Mouse (Mus musculus): Measurements from ENCODE around the gene 2300002M23Rik.

GRCm38 (mm10) chr17:35534343-35534742 is 32.9 kb upstream of the 2300002M23Rik start:
- TF ChIP-seq CTCF (IDR thresholded peaks at IDR 0.05; ENCODE audit: low read depth, low read length), result peak; percentile 66
- TF ChIP-seq GATA1 (IDR thresholded peaks at IDR 0.05; ENCODE audit: borderline replicate concordance, low read length), result no peak
- no peak for TF ChIP-seq POLR2AphosphoS5 (IDR thresholded peaks at IDR 0.05; ENCODE audit: insufficient replicate concordance, low read depth, low read length)
